Mouse (Mus musculus): Measurements from ENCODE around the gene Gm10096. TPM values are rescaled to one million over a fixed set of nuclear protein-coding genes. Genes with fewer than 3 reads are reported as not detected.
"Not testable (repeated sequence)": the region's sequence is repeated elsewhere in the genome, so short reads cannot be mapped to it uniquely, and the experiment has no call there.

Gm10096 gene
- not detected for total RNA-seq (2021)
- long read RNA-seq, experiment 1: 0 reads
- long read RNA-seq, experiment 2: 0 reads

- H3K4me3 ChIP-seq; H3K27ac ChIP-seq; intact Hi-C loops (cut with DNase I); DNase-seq: not testable (repeated sequence)
These were observed at the start of gene Gm10096 for GRCm38 (mm10) chrX:28954602-28955001. Gene Gm10096 (minus strand): TSS chrX:28954702.
